Mouse (Mus musculus) lung, embryonic 14.5 days (tissue): Measurements from ENCODE around the gene Sesn2. TPM values are rescaled to one million over a fixed set of nuclear protein-coding genes. Genes with fewer than 3 reads are reported as not detected.
A peak's percentile ranks its signal among the peaks of the same experiment; 100 is the strongest.

ENCODE experiments used
- ATAC-seq: fragments of 200-750 bp; cut with Nextera tagmentation; 2 replicates; pipeline ENCODE4 v1.8.0; 2017; ENCODE audit warnings: mild to moderate bottlenecking, moderate TSS enrichment, moderate library complexity; ENCODE audit not compliant: insufficient read depth
- DNase-seq: peaks from one replicate; pipeline ENCODE4 v3.0.0-alpha.2; 2015
- H3K27ac ChIP-seq: fragments of 300-500 bp; sonication (generic); 2 replicates; pipeline ENCODE4 v1.5.1; 2014; ENCODE audit warnings: low read depth, mild to moderate bottlenecking, moderate library complexity
- H3K27me3 ChIP-seq: fragments of 300-500 bp; sonication (generic); 2 replicates; pipeline ENCODE4 v1.6.1; 2014; ENCODE audit warnings: low read length, control low read depth; ENCODE audit not compliant: insufficient read depth
- H3K36me3 ChIP-seq: fragments of 300-500 bp; sonication (generic); 2 replicates; pipeline ENCODE4 v1.6.1; 2014; ENCODE audit warnings: control low read depth; ENCODE audit not compliant: insufficient read depth
- H3K4me1 ChIP-seq: fragments of 300-500 bp; sonication (generic); 2 replicates; pipeline ENCODE4 v1.6.1; 2014; ENCODE audit warnings: antibody characterized with exemption, control low read depth; ENCODE audit not compliant: insufficient read depth
- H3K4me2 ChIP-seq: fragments of 300-500 bp; sonication (generic); 2 replicates; pipeline ENCODE4 v1.6.1; 2014; ENCODE audit warnings: mild to moderate bottlenecking
- H3K4me3 ChIP-seq: fragments of 300-500 bp; sonication (generic); 2 replicates; pipeline ENCODE4 v1.5.1; 2014; ENCODE audit warnings: low read depth, low read length
- H3K9ac ChIP-seq: fragments of 300-500 bp; sonication (generic); 2 replicates; pipeline ENCODE4 v1.6.1; 2014
- H3K9me3 ChIP-seq: fragments of 300-500 bp; sonication (generic); 2 replicates; pipeline ENCODE4 v1.6.1; 2016; ENCODE audit warnings: low read depth, low read length, control low read depth
- CTCF ChIP-seq: IDR thresholded peaks from 2 replicates; pipeline ENCODE4 v1.5.1; 2016; ENCODE audit warnings: antibody characterized with exemption, low read depth
- WGBS: fragments of 180-500 bp; shearing (Covaris S2); extraction: QIAGEN DNeasy Blood & Tissue Kit; methylation state at CpG from one replicate; pipeline ENCODE4 v1.1.7; 2014; 5-methylcytosine and 5-hydroxymethylcytosine counted together
- polyA plus RNA-seq: library from polyadenylated mRNA; unstranded; fragments of >200 nt; fragmentation: Nextera tagmentation; extraction: Ambion mirVana; gene quantifications from 2 replicates; pipeline ENCODE4 v1.2.1, GENCODE M21; 2014

Gene Sesn2
- polyA plus RNA-seq, 1 experiment from 2014 or later: 8.6 TPM

GRCm38 (mm10) chr4:132503344-132503743, 7.0 kb downstream of the Sesn2 start:
- Histone ChIP-seq H3K4me1 (no peaks in the 10 kb centered on the region; the same call in 1 of the 2 replicates), H3K4me2 (no peak overlapping the region), H3K27ac (no peak overlapping the region), H3K36me3 (peaks cover 12% of the 10 kb centered on the region), H3K4me3 (no peak overlapping the region), H3K9me3 (no peaks in the 10 kb centered on the region), H3K27me3 (no peaks in the 10 kb centered on the region), H3K9ac (no peak overlapping the region)
- 72% methylated on average over 11 of the region's 11 CpGs for WGBS
- DNase-seq (no peak), ATAC-seq (no peak)
- no peak for TF ChIP-seq CTCF

GRCm38 (mm10) chr4:132501639-132502038, 8.7 kb downstream of the Sesn2 start:
- ATAC-seq: no peak
- WGBS: 93% methylated on average over 6 of the region's 6 CpGs
- TF ChIP-seq CTCF: no peak

GRCm38 (mm10) chr4:132494271-132494918, 15.9 kb downstream of the Sesn2 start:
- 81% methylated on average over 20 of the region's 20 CpGs for WGBS
- Histone ChIP-seq H3K4me1 (no peaks in the 10 kb centered on the region), H3K9ac (no peak overlapping the region), H3K4me2 (no peak overlapping the region), H3K4me3 (no peak overlapping the region), H3K27ac (no peak overlapping the region), H3K27me3 (no peaks in the 10 kb centered on the region), H3K36me3 (peaks cover 56% of the 10 kb centered on the region), H3K9me3 (no peaks in the 10 kb centered on the region)
- no peak for TF ChIP-seq CTCF
- ATAC-seq (no peak), DNase-seq (no peak)

More at GRCm38 (mm10) chr4:132501639-132502038, 8.7 kb downstream of the Sesn2 start:
- DNase-seq: no peak
- no peak overlapping the region for H3K27ac ChIP-seq
- no peaks in the 10 kb centered on the region for H3K9me3 ChIP-seq
- no peak overlapping the region for H3K4me3 ChIP-seq
- H3K9ac ChIP-seq: no peak overlapping the region
- H3K4me2 ChIP-seq: no peak overlapping the region
- peaks cover 29% of the 10 kb centered on the region for H3K36me3 ChIP-seq
- no peaks in the 10 kb centered on the region for H3K4me1 ChIP-seq
- H3K27me3 ChIP-seq: no peaks in the 10 kb centered on the region

GRCm38 (mm10) chr4:132492178-132493060, 17.9 kb downstream of the Sesn2 start:
- DNase-seq: peak; percentile 67
- Histone ChIP-seq H3K9ac (no peak overlapping the region), H3K4me3 (no peak overlapping the region), H3K4me2 (no peak overlapping the region), H3K27ac (no peak overlapping the region), H3K4me1 (no peaks in the 10 kb centered on the region), H3K36me3 (peaks cover 36% of the 10 kb centered on the region), H3K9me3 (no peaks in the 10 kb centered on the region), H3K27me3 (no peaks in the 10 kb centered on the region)
- ATAC-seq: peak; percentile 28; the same call in 1 of the 2 replicates
- WGBS: 53% methylated on average over 10 of the region's 10 CpGs
- TF ChIP-seq CTCF: no peak

GRCm38 (mm10) chr4:132491748-132492147, 18.6 kb downstream of the Sesn2 start:
- H3K27ac ChIP-seq: no peak overlapping the region
- peak; percentile 17 for DNase-seq
- H3K27me3 ChIP-seq: no peaks in the 10 kb centered on the region
- no peak overlapping the region for H3K4me2 ChIP-seq
- H3K36me3 ChIP-seq: peaks cover 30% of the 10 kb centered on the region
- WGBS: 80% methylated on average over 6 of the region's 6 CpGs
- no peak overlapping the region for H3K4me3 ChIP-seq
- H3K4me1 ChIP-seq: no peaks in the 10 kb centered on the region
- no peak for ATAC-seq
- H3K9me3 ChIP-seq: no peaks in the 10 kb centered on the region
- H3K9ac ChIP-seq: no peak overlapping the region
- TF ChIP-seq CTCF: no peak

- Histone ChIP-seq H3K4me3 (no peak overlapping the region), H3K9ac (no peak overlapping the region), H3K27ac (no peak overlapping the region), H3K4me1 (no peaks in the 10 kb centered on the region), H3K9me3 (no peaks in the 10 kb centered on the region), H3K27me3 (no peaks in the 10 kb centered on the region), H3K4me2 (no peak overlapping the region), H3K36me3 (peaks cover 23% of the 10 kb centered on the region; the same call in 1 of the 2 replicates)
- TF ChIP-seq CTCF: no peak
- ATAC-seq (no peak), DNase-seq (no peak)
- 91% methylated on average over 8 of the region's 8 CpGs for WGBS
These were observed 19.2 kb downstream of the Sesn2 start for GRCm38 (mm10) chr4:132491057-132491456.

GRCm38 (mm10) chr4:132490273-132491010, 19.9 kb downstream of the Sesn2 start:
- no peak overlapping the region for H3K4me2 ChIP-seq
- H3K27ac ChIP-seq: no peak overlapping the region
- ATAC-seq (no peak), DNase-seq (no peak)
- 87% methylated on average over 15 of the region's 15 CpGs for WGBS
- no peak overlapping the region for H3K9ac ChIP-seq
- no peak overlapping the region for H3K4me3 ChIP-seq
- TF ChIP-seq CTCF: no peak
- H3K9me3 ChIP-seq: no peaks in the 10 kb centered on the region
- H3K36me3 ChIP-seq: peaks cover 18% of the 10 kb centered on the region; the same call in 1 of the 2 replicates
- H3K4me1 ChIP-seq: no peaks in the 10 kb centered on the region
- H3K27me3 ChIP-seq: no peaks in the 10 kb centered on the region
